Mouse (Mus musculus): ENCODE measurements at regions not wholly inside any gene's neighbourhood (a gene's known extent, or its start where the extent isn't known, plus 50 kb on each side); places are given as distances from the start of the nearest gene placed in this dataset.

DNA sequence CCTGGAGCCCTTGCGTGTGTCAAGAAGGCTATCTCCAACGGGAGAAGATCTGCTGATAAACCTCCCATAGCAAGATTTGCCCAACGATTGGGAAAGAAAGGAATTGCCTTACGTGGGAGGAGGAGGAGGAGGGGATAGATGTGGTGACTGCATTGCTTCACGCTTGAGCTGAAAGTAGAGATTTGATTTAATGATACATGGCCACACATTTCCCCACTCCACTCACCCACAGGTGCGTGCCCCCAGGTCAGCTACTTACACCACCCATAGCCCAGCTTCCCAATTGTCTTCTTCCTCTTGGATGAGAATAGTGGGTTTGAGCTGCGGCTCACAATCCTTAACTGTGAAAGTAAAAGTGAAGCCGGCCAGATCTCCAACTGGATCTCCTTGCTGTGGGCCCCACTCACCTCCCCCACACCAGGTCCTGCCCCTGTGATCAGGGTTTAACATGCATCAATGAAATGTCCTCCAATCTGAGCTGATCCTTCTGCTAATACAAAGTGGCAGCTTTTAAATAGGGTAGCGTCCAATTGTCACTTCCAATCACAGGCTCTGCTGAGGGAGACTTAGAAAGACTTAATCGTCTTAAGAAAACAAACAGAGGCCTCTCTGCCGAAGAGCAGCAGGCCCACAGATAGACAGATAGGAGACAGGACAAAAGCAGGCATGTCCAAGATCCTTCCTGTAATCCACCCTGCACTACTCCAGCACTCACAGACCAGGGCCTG is 281.8 kb upstream of the Prox1 start:
- TF ChIP-seq CTCF (IDR thresholded peaks at IDR 0.05; ENCODE audit: low read depth) (no peak), EP300 (optimal IDR thresholded peaks at IDR 0.05) (no peak)
